Mouse (Mus musculus): ENCODE results near the gene Plekhn1. TPM values are rescaled to one million over a fixed set of nuclear protein-coding genes. Genes with fewer than 3 reads are reported as not detected.

Gene Plekhn1
- polyA plus RNA-seq, 1 experiment from 2014 or later = 20.1 TPM

DNA sequence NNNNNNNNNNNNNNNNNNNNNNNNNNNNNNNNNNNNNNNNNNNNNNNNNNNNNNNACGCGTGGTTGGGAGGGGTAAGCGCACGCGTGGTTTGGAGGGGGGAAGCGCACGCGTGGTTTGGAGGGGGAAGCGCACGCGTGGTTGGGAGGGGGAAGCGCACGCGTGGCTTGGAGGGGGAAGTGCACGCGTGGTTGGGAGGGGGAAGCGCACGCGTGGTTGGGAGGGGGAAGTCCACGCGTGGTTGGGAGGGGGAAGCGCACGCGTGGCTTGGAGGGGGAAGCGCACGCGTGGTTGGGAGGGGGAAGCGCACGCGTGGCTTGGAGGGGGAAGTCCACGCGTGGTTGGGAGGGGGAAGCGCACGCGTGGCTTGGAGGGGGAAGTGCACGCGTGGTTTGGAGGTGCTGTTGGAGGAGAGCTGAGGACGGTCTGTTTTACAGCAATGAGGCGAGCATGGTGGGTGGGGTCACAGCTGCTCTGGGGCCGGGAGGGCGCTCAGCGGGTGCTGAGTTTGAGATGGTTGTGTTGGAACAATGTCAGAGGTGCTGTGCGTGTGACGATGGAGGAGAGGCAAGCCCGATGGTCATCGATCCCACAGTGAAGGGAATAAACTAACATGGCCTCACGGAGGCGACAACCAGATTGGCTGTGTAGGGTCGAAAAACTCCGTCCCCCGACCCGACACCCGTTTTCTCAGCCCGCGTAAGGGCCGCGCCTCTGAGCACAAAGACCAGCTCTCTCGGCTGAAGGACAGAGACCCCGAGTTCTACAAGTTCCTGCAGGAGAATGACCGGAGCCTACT is 2.2 kb upstream of the Plekhn1 start:
- Histone ChIP-seq H3K4me1 (ENCODE audit: control insufficient read depth, insufficient read depth, low read length) (peaks cover 6% of the 10 kb centered on the region), H3K4me3 (ENCODE audit: low read depth, low read length) (peak overlapping the region; percentile 91), H3K36me3 (ENCODE audit: control insufficient read depth, insufficient read depth, low read length) (peaks cover 40% of the 10 kb centered on the region), H3K4me2 (ENCODE audit: low read depth, severe bottlenecking) (peak overlapping the region; percentile 52), H3K9me3 (ENCODE audit: control insufficient read depth, low read length) (no peaks in the 10 kb centered on the region), H3K9ac (ENCODE audit: low read length) (peak overlapping the region; percentile 75), H3K27me3 (ENCODE audit: control insufficient read depth, insufficient read depth, low read length) (no peaks in the 10 kb centered on the region), H3K27ac (replicated peaks; ENCODE audit: low read depth, low read length) (no peak overlapping the region; the same call in 1 of the 2 replicates)
- no peak for ATAC-seq (ENCODE audit: insufficient number of reproducible peaks, low FRiP score, low TSS enrichment, low read depth)
- WGBS = 25% methylated on average over 55 of the region's 60 CpGs
- DNase-seq (ENCODE audit: low spot score) = peak; percentile 56

DNA sequence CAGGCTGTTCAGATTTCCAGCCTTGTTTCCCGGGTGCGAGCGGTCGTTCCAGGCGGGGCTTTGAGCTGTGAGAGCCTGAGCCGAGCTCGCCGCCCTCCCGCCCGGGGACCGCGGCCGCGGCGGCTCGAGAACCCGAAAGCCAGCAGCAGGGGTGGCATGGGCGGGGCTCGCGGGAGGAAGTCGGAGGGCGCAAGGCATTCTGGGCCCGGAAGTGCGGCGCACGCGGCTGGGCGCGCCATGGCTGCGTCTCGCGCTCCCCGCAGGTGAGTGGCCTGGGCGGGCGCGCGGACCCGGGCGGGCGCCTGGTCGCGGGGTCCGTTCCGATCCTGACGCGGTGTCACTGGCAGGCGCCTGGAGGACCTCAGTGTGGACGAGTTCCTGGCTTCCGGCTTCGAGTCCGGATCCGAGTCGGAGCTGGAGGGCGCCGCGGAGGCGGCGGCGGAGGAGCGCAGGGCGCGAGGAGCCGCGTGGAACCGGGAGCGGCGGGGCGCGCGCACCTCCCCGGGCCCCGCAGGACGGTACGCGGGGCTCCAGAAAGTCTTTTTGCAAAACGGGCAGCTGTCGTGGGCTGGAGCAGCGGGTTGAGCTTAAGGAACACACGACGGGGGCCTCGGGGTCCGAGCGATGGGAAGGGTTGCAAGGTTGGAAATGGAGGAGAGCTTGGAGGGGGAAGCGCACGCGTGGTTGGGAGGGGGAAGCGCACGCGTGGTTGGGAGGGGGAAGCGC is 1.3 kb upstream of the Plekhn1 start, which contains the start of gene Noc2l:
TSS of gene Noc2l (plus strand) at position 203 of the 726 bp plus-strand sequence.
- peak; percentile 95 for DNase-seq (ENCODE audit: low spot score)
- Histone ChIP-seq H3K9me3 (ENCODE audit: control insufficient read depth, low read length) (no peaks in the 10 kb centered on the region), H3K4me3 (ENCODE audit: low read depth, low read length) (peak within 1 kb of the TSS; percentile 91), H3K4me1 (ENCODE audit: control insufficient read depth, insufficient read depth, low read length) (peaks cover 6% of the 10 kb centered on the region), H3K27ac (replicated peaks; ENCODE audit: low read depth, low read length) (peak within 1 kb of the TSS; percentile 92), H3K9ac (ENCODE audit: low read length) (peak within 1 kb of the TSS; percentile 75), H3K4me2 (ENCODE audit: low read depth, severe bottlenecking) (peak within 1 kb of the TSS; percentile 94), H3K36me3 (ENCODE audit: control insufficient read depth, insufficient read depth, low read length) (peaks cover 41% of the 10 kb centered on the region), H3K27me3 (ENCODE audit: control insufficient read depth, insufficient read depth, low read length) (no peaks in the 10 kb centered on the region)
- WGBS = under 1% methylated on average over 89 of the region's 90 CpGs
- peak; percentile 77 for ATAC-seq (ENCODE audit: insufficient number of reproducible peaks, low FRiP score, low TSS enrichment, low read depth)

DNA sequence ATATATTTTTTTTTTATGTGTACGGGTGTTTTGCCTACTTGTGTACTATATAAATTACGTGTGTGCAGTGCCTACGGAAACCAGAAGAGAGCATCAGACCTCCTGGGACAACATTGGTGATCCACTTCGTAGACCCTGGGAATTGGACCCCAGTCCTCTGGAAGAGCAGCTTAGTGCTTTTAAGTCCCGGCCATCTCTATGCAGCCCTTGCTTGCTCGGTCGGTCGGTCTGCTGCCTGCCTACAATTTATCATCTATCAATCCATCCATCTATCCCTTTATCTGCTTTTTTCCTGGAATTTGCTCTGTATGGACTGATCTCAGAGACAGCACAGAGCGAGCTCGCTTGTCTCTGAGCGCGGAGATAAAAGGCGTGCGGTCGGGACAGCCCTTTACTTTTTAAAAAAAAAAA is 708 bp upstream of the Plekhn1 start:
- Histone ChIP-seq H3K27me3 (ENCODE audit: control insufficient read depth, insufficient read depth, low read length) (no peaks in the 10 kb centered on the region), H3K36me3 (ENCODE audit: control insufficient read depth, insufficient read depth, low read length) (peaks cover 40% of the 10 kb centered on the region), H3K9ac (ENCODE audit: low read length) (peak overlapping the region; percentile 75; the same call in 1 of the 2 replicates), H3K4me3 (ENCODE audit: low read depth, low read length) (peak overlapping the region; percentile 91), H3K27ac (replicated peaks; ENCODE audit: low read depth, low read length) (no peak overlapping the region), H3K9me3 (ENCODE audit: control insufficient read depth, low read length) (no peaks in the 10 kb centered on the region), H3K4me2 (ENCODE audit: low read depth, severe bottlenecking) (peak overlapping the region; percentile 52), H3K4me1 (ENCODE audit: control insufficient read depth, insufficient read depth, low read length) (peaks cover 6% of the 10 kb centered on the region)
- 2% methylated on average over 15 of the region's 15 CpGs for WGBS
- DNase-seq (ENCODE audit: low spot score) (no peak), ATAC-seq (ENCODE audit: insufficient number of reproducible peaks, low FRiP score, low TSS enrichment, low read depth) (peak; percentile 40; the same call in 1 of the 2 replicates)

DNA sequence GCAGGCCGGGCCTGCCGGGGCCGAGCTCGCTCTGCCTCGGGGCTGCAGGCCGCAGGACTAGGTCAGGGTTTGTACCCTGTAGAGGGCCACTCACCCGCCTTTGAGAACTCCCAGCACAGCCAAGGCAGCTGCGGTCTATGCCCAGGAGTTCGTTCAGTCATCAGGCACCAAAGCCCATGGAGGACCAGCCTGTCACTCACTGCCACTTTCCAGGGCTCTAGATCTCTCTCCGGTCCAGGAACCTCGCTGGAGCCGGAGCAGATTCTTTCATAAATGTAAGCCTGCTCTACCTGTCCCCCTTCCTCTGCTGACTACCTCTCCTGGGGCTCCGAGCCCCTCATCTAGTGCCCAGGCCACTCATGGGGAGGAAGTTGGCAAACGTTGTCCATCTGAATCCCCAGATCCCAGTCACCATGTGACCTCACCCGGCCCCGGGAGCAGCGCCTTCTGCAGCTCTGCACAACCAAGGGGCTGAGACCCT is 596 bp downstream of the Plekhn1 start:
- ATAC-seq (ENCODE audit: insufficient number of reproducible peaks, low FRiP score, low TSS enrichment, low read depth) (no peak), DNase-seq (ENCODE audit: low spot score) (peak; percentile 58)
- Histone ChIP-seq H3K4me2 (ENCODE audit: low read depth, severe bottlenecking) (peak overlapping the region; percentile 94), H3K4me3 (ENCODE audit: low read depth, low read length) (peak overlapping the region; percentile 70), H3K9me3 (ENCODE audit: control insufficient read depth, low read length) (no peaks in the 10 kb centered on the region), H3K9ac (ENCODE audit: low read length) (peak overlapping the region; percentile 74), H3K36me3 (ENCODE audit: control insufficient read depth, insufficient read depth, low read length) (peaks cover 29% of the 10 kb centered on the region), H3K27ac (replicated peaks; ENCODE audit: low read depth, low read length) (peak overlapping the region; percentile 73; the same call in 1 of the 2 replicates), H3K4me1 (ENCODE audit: control insufficient read depth, insufficient read depth, low read length) (peaks cover 6% of the 10 kb centered on the region), H3K27me3 (ENCODE audit: control insufficient read depth, insufficient read depth, low read length) (no peaks in the 10 kb centered on the region)
- WGBS = 1% methylated on average over 17 of the region's 17 CpGs

DNA sequence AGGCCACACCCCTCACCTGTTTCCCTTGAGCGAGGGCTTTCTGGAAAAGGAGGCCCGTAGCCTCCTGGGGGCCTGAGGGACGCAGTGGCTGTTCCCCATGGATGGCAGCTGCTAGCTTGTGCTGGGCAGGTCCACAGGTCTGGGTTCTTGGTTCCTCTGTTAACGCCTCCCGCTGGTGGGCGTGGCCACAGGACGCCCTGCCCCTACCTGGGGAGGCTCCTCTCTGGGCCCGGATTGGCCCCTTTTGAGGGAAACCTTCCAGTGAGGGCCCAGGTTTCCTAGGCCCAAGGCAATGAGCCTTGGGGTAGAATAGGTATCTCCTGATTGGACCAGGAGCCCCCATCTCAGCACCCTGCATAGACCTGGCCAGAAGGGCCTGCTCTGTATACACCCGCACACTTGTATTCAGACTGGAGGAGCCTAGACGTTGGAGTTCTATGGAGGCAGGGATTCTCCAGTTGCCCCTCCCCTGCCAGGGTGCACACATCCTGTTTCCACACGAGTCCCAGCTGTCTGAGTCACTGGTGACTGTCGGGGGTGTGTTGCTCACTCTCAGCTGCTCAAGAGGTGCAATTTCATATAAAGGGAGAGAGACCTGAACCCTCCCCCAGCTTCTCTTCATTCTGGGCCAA is 6.1 kb downstream of the Plekhn1 start:
- H3K27me3 ChIP-seq (ENCODE audit: control insufficient read depth, insufficient read depth, low read length) = peaks cover 2% of the 10 kb centered on the region; the same call in 1 of the 2 replicates
- H3K27ac ChIP-seq (replicated peaks; ENCODE audit: low read depth, low read length) = no peak overlapping the region
- H3K4me3 ChIP-seq (ENCODE audit: low read depth, low read length) = no peak overlapping the region
- no peak overlapping the region; the same call in 1 of the 2 replicates for H3K9ac ChIP-seq (ENCODE audit: low read length)
- H3K4me2 ChIP-seq (ENCODE audit: low read depth, severe bottlenecking) = peak overlapping the region; percentile 20; the same call in 1 of the 2 replicates
- DNase-seq (ENCODE audit: low spot score) (no peak), ATAC-seq (ENCODE audit: insufficient number of reproducible peaks, low FRiP score, low TSS enrichment, low read depth) (no peak)
- peaks cover 16% of the 10 kb centered on the region for H3K36me3 ChIP-seq (ENCODE audit: control insufficient read depth, insufficient read depth, low read length)
- peaks cover 4% of the 10 kb centered on the region for H3K4me1 ChIP-seq (ENCODE audit: control insufficient read depth, insufficient read depth, low read length)
- H3K9me3 ChIP-seq (ENCODE audit: control insufficient read depth, low read length) = no peaks in the 10 kb centered on the region
- 23% methylated on average over 12 of the region's 12 CpGs for WGBS

DNA sequence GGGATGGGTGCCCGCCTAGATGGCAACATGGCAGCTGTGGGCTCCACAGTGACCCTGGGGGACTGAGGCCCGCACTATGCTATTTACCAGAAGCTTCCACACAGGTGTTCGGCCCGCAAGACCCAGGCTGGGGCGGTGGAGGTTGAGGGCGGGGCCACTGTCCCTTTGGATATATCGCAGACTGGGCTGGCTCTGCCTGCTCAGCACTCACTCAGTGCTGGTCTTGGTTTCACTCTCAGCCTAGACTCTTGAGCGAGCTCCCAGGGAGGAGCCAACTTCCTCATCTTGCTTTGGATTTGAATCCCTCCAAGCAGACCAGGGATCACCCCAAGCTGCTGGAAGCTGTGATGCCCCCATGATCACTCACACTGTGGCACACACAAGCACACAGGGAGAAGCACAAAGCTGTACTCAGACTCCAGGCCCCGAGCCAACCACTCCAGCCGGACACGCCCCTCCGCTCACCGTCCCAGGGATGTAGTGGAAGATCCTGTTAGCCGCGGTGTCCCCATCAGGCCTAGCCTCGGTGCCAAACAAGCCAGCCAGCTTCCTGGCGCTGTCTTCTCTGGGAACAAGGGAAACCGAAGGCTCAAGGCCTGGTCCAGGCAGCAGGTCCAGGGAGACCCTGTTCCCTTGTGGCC is 6.8 kb downstream of the Plekhn1 start:
- Histone ChIP-seq H3K27me3 (ENCODE audit: control insufficient read depth, insufficient read depth, low read length) (peaks cover 2% of the 10 kb centered on the region; the same call in 1 of the 2 replicates), H3K4me3 (ENCODE audit: low read depth, low read length) (no peak overlapping the region), H3K4me1 (ENCODE audit: control insufficient read depth, insufficient read depth, low read length) (peaks cover 3% of the 10 kb centered on the region; the same call in 1 of the 2 replicates), H3K4me2 (ENCODE audit: low read depth, severe bottlenecking) (peak overlapping the region; percentile 20), H3K36me3 (ENCODE audit: control insufficient read depth, insufficient read depth, low read length) (peaks cover 16% of the 10 kb centered on the region), H3K9ac (ENCODE audit: low read length) (no peak overlapping the region; the same call in 1 of the 2 replicates), H3K9me3 (ENCODE audit: control insufficient read depth, low read length) (no peaks in the 10 kb centered on the region), H3K27ac (replicated peaks; ENCODE audit: low read depth, low read length) (no peak overlapping the region)
- WGBS = 29% methylated on average over 18 of the region's 18 CpGs
- ATAC-seq (ENCODE audit: insufficient number of reproducible peaks, low FRiP score, low TSS enrichment, low read depth) (no peak), DNase-seq (ENCODE audit: low spot score) (no peak)

DNA sequence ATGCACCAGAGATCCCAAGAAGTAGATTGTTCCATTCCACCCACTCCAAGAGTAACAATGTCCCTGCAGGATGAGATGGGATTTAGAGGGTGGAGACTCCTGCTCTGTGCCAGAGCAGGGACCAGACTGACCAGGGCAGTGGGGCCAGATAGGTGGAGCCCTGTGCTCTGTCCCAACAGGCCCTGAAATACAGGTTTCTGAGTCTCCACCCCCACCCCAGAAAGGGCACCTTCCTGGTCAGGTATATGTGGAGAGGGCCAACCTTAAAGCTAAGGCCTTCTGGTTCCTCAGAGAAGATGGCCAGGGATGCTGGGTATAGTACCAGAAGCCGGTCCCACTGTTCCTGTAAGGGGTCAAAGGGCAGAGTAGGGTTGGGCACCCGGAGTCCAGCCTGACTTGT is 10.4 kb downstream of the Plekhn1 start:
- Histone ChIP-seq H3K4me1 (ENCODE audit: control insufficient read depth, insufficient read depth, low read length) (peaks cover 3% of the 10 kb centered on the region; the same call in 1 of the 2 replicates), H3K9me3 (ENCODE audit: control insufficient read depth, low read length) (no peaks in the 10 kb centered on the region), H3K4me2 (ENCODE audit: low read depth, severe bottlenecking) (no peak overlapping the region), H3K36me3 (ENCODE audit: control insufficient read depth, insufficient read depth, low read length) (no peaks in the 10 kb centered on the region; the same call in 1 of the 2 replicates), H3K4me3 (ENCODE audit: low read depth, low read length) (no peak overlapping the region), H3K9ac (ENCODE audit: low read length) (no peak overlapping the region), H3K27ac (replicated peaks; ENCODE audit: low read depth, low read length) (no peak overlapping the region), H3K27me3 (ENCODE audit: control insufficient read depth, insufficient read depth, low read length) (peaks cover 2% of the 10 kb centered on the region; the same call in 1 of the 2 replicates)
- ATAC-seq (ENCODE audit: insufficient number of reproducible peaks, low FRiP score, low TSS enrichment, low read depth) = no peak
- WGBS = 76% methylated on average over 2 of the region's 2 CpGs
- DNase-seq (ENCODE audit: low spot score) = no peak
